Mouse (Mus musculus) G1E (cell line): ENCODE results near the gene Antxr1. TPM values are rescaled to one million over a fixed set of nuclear protein-coding genes. Genes with fewer than 3 reads are reported as not detected.

Experiments
- ATAC-seq: 2 replicates; pipeline ENCODE4 v1.8.0; 2016; ENCODE audit warnings: mild to moderate bottlenecking; ENCODE audit not compliant: insufficient number of reproducible peaks, poor library complexity, low FRiP score, severe bottlenecking; ENCODE audit errors: extremely low read depth
- DNase-seq: peaks from one replicate; pipeline ENCODE4 v3.0.0; 2012; ENCODE audit warnings: low spot score
- H3K27me3 ChIP-seq: 2 replicates; pipeline ENCODE4 v1.6.1; 2012; ENCODE audit warnings: mild to moderate bottlenecking, low read length, inconsistent platforms; ENCODE audit not compliant: insufficient read depth
- H3K36me3 ChIP-seq: replicated peaks from 2 replicates; pipeline ENCODE3; 2012; ENCODE audit warnings: mild to moderate bottlenecking, inconsistent platforms
- H3K4me1 ChIP-seq: 2 replicates; pipeline ENCODE4 v1.6.1; 2012; ENCODE audit warnings: low read depth, low read length, inconsistent platforms, mixed read lengths; ENCODE audit not compliant: insufficient read depth
- H3K4me3 ChIP-seq: 2 replicates; pipeline ENCODE4 v1.5.1; 2012; ENCODE audit warnings: low read depth, mild to moderate bottlenecking, inconsistent platforms, low read length, moderate library complexity, mixed read lengths
- H3K9me3 ChIP-seq: replicated peaks from 2 replicates; pipeline ENCODE4 v1.6.1; 2012; ENCODE audit warnings: inconsistent platforms
- CTCF ChIP-seq: IDR thresholded peaks from 2 replicates; pipeline ENCODE4 v1.5.1; 2012; ENCODE audit warnings: low read depth, low read length, inconsistent platforms, mixed read lengths
- GATA1 ChIP-seq: IDR thresholded peaks from 2 replicates; pipeline ENCODE4 v1.6.1; 2012; ENCODE audit warnings: borderline replicate concordance, low read length, inconsistent platforms, mixed read lengths
- GATA2 ChIP-seq: IDR thresholded peaks from 2 replicates; pipeline ENCODE4 v1.6.1; 2012; ENCODE audit warnings: low read depth, low read length, inconsistent platforms, borderline replicate concordance
- POLR2AphosphoS5 ChIP-seq: IDR thresholded peaks from 2 replicates; pipeline ENCODE4 v1.6.1; 2012; ENCODE audit warnings: low read depth, low read length, inconsistent platforms; ENCODE audit not compliant: insufficient replicate concordance
- TAL1 ChIP-seq: conservative IDR thresholded peaks from 2 replicates; pipeline ENCODE4 v1.6.1; 2012; ENCODE audit warnings: low read depth, low read length, inconsistent platforms, mixed read lengths
- polyA plus RNA-seq: library from polyadenylated mRNA; stranded (reverse); fragments of >175 nt; gene quantifications from 2 replicates; pipeline ENCODE4 v1.2.3, GENCODE M21; 2012
- total RNA-seq, 2 experiments: library from RNA; stranded (forward) in 1 of 2; stranded (reverse) in 1 of 2; fragments of 200-1000 nt in 1 of 2; fragments of >200 nt in 1 of 2; fragmentation: Nextera tagmentation in 1 of 2; gene quantifications; 2 replicates each; pipeline ENCODE4 v1.2.3; 2014 to 2017

The Antxr1 gene
- total and polyA plus RNA-seq, 3 experiments: 0.16 TPM; not detected in 2

GRCm38 (mm10) chr6:87152461-87153230, 183.0 kb downstream of the Antxr1 start:
- Histone ChIP-seq H3K9me3 (no peaks in the 10 kb centered on the region), H3K4me3 (peak overlapping the region; percentile 61; the same call in 1 of the 2 replicates), H3K4me1 (peaks cover 35% of the 10 kb centered on the region), H3K27me3 (peaks cover 33% of the 10 kb centered on the region), H3K36me3 (no peaks in the 10 kb centered on the region)
- ATAC-seq (peak; percentile 90), DNase-seq (peak; percentile 73)
- TF ChIP-seq CTCF: no peak
- TF ChIP-seq GATA1: no peak
- no peak for TF ChIP-seq TAL1
- no peak for TF ChIP-seq POLR2AphosphoS5
- no peak for TF ChIP-seq GATA2

GRCm38 (mm10) chr6:87151427-87151826, 184.2 kb downstream of the Antxr1 start:
- no peak overlapping the region for H3K4me3 ChIP-seq
- H3K9me3 ChIP-seq: no peaks in the 10 kb centered on the region
- H3K27me3 ChIP-seq: peaks cover 33% of the 10 kb centered on the region
- H3K36me3 ChIP-seq: no peaks in the 10 kb centered on the region
- TF ChIP-seq CTCF: no peak
- TF ChIP-seq POLR2AphosphoS5: no peak
- no peak for TF ChIP-seq GATA2
- TF ChIP-seq TAL1: no peak
- TF ChIP-seq GATA1: no peak
- DNase-seq (no peak), ATAC-seq (no peak)
- peaks cover 35% of the 10 kb centered on the region for H3K4me1 ChIP-seq

- TF ChIP-seq POLR2AphosphoS5 (no peak), TAL1 (no peak), CTCF (no peak), GATA2 (no peak), GATA1 (no peak)
- H3K9me3 ChIP-seq: no peaks in the 10 kb centered on the region
- peaks cover 35% of the 10 kb centered on the region for H3K4me1 ChIP-seq
- no peak overlapping the region for H3K4me3 ChIP-seq
- DNase-seq (no peak), ATAC-seq (no peak)
- H3K36me3 ChIP-seq: no peaks in the 10 kb centered on the region
- H3K27me3 ChIP-seq: peaks cover 30% of the 10 kb centered on the region
Measured at GRCm38 (mm10) chr6:87150471-87150870, 185.2 kb downstream of the Antxr1 start.

GRCm38 (mm10) chr6:87147921-87148320, 187.7 kb downstream of the Antxr1 start:
- TF ChIP-seq CTCF: no peak
- TF ChIP-seq GATA2: no peak
- TF ChIP-seq GATA1: no peak
- no peak for ATAC-seq
- DNase-seq: no peak

GRCm38 (mm10) chr6:87143594-87143993, 192.0 kb downstream of the Antxr1 start:
- TF ChIP-seq GATA2 (no peak), GATA1 (no peak), TAL1 (no peak), CTCF (no peak), POLR2AphosphoS5 (no peak)

More at GRCm38 (mm10) chr6:87147921-87148320, 187.7 kb downstream of the Antxr1 start:
- Histone ChIP-seq H3K4me3 (no peak overlapping the region), H3K4me1 (peaks cover 19% of the 10 kb centered on the region), H3K36me3 (no peaks in the 10 kb centered on the region), H3K27me3 (peaks cover 33% of the 10 kb centered on the region), H3K9me3 (no peaks in the 10 kb centered on the region)

GRCm38 (mm10) chr6:87142239-87142638, 193.4 kb downstream of the Antxr1 start:
- H3K9me3 ChIP-seq: no peaks in the 10 kb centered on the region
- no peak overlapping the region for H3K4me3 ChIP-seq
- peaks cover 42% of the 10 kb centered on the region for H3K27me3 ChIP-seq
- H3K36me3 ChIP-seq: no peaks in the 10 kb centered on the region
- DNase-seq (no peak), ATAC-seq (no peak)
- TF ChIP-seq GATA2 (no peak), GATA1 (no peak), TAL1 (no peak), CTCF (no peak), POLR2AphosphoS5 (no peak)
- H3K4me1 ChIP-seq: peaks cover 13% of the 10 kb centered on the region

More at GRCm38 (mm10) chr6:87143594-87143993, 192.0 kb downstream of the Antxr1 start:
- Histone ChIP-seq H3K4me1 (peaks cover 8% of the 10 kb centered on the region), H3K36me3 (no peaks in the 10 kb centered on the region), H3K4me3 (no peak overlapping the region), H3K27me3 (peaks cover 51% of the 10 kb centered on the region), H3K9me3 (no peaks in the 10 kb centered on the region)
- ATAC-seq (no peak), DNase-seq (no peak)
